Mouse (Mus musculus): ENCODE results near the gene Cxcr1. TPM values are rescaled to one million over a fixed set of nuclear protein-coding genes. Genes with fewer than 3 reads are reported as not detected.
"Not testable (repeated sequence)": the region's sequence is repeated elsewhere in the genome, so short reads cannot be mapped to it uniquely, and the experiment has no call there.

The Cxcr1 gene
- polyA plus RNA-seq, 1 experiment from 2014 or later, result not detected

- Histone ChIP-seq H3K36me3 (no peaks in the 10 kb centered on the region), H3K27ac (replicated peaks) (no peak overlapping the region), H3K4me1 (replicated peaks) (no peaks in the 10 kb centered on the region), H3K4me3 (no peak overlapping the region), H3K27me3 (no peaks in the 10 kb centered on the region), H3K4me2 (no peak overlapping the region), H3K9me3 (no peaks in the 10 kb centered on the region), H3K9ac (no peak overlapping the region)
- ATAC-seq (ENCODE audit: low FRiP score, low read depth), result no peak
- WGBS, result 90% methylated on average over 7 of the region's 7 CpGs
Measured at GRCm38 (mm10) chr1:74190471-74190870, 4.0 kb downstream of the Cxcr1 start.

DNA sequence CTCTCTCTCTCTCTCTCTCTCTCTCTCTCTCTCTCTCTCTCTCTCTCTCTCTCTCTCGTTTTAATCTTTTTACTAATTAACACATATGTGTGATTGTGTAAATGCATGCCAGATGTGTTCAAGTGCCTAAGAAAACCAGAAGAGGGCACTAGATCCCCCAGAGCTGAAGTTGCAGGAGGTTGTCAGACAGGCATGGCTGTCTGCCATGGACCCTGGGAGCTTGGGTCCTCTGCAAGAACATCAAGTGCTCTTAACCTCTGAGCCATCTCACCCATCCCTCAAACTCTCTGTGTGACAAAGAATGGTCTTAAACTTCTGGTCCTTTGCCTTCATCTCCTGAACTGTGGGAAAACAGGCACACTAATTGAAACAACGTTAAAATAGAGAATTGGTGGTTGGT is 11.4 kb downstream of the Cxcr1 start:
- H3K9ac ChIP-seq, result no peak overlapping the region
- H3K27me3 ChIP-seq, result no peaks in the 10 kb centered on the region
- H3K4me3 ChIP-seq, result no peak overlapping the region
- WGBS, result 59% methylated on average over 2 of the region's 2 CpGs
- H3K4me1 ChIP-seq (replicated peaks), result no peaks in the 10 kb centered on the region
- no peak overlapping the region for H3K4me2 ChIP-seq
- ATAC-seq (ENCODE audit: low FRiP score, low read depth), result no peak
- no peaks in the 10 kb centered on the region for H3K36me3 ChIP-seq
- no peaks in the 10 kb centered on the region for H3K9me3 ChIP-seq
- no peak overlapping the region for H3K27ac ChIP-seq (replicated peaks)

DNA sequence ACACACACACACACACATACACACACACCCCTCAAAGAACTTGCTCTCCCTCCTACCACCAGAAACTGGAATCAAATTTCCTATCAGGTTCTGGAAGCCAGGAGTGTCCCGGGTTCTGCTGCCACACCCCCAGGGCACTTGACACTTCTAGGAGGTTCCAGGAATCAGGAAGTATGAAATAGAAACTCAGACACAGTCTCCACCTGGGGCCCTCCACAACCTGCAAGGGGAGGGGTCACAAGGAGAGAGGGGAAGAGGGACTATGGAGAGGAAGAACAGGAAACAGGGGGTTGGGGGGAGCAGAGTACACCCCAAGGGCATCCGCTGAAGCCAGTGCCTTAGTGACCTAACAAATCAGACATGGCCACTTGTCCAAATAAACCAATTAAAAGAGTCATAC is 13.0 kb downstream of the Cxcr1 start:
- WGBS, result 84% methylated on average over 2 of the region's 2 CpGs
- Histone ChIP-seq H3K36me3 (no peaks in the 10 kb centered on the region), H3K27ac (replicated peaks) (no peak overlapping the region)

DNA sequence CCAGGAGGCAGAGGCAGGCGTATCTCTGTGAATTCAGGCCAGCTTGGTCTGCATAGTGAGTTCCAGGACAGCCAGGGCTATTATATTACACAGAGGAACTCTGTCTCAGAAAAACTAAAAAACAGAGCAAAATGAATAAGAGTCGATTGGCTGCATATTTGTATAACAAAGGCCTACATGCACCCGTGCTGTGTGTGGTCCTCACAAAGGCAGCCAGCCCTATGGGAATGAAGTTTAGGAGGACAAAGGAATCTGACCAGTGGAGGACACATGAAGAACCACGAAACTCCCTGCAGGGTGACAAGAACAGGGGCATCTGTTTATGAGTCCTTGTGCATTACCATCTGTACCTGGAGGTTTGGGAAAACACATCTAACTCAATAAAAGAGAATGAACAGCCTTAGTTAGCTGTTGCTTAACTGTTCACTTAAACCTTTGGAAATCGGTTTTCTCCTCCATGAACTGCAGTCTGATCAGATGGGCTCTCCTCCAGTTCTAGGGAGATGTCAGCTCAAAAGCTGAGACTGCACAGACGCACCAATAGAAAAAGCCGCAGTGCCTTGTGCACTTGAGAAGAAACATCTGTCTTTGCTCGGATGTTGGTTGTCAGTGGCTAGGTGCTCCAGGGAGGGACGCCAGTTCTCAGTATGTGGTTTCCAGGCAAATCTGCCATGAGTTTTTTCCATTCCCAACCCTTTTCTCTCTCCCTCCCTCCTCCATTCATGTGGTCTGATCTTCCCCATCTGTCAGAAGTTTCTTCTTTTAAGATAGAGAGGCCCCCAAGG is 14.6 kb downstream of the Cxcr1 start:
- Histone ChIP-seq H3K36me3 (no peaks in the 10 kb centered on the region), H3K27ac (replicated peaks) (no peak overlapping the region), H3K9ac (no peak overlapping the region), H3K9me3 (no peaks in the 10 kb centered on the region), H3K4me3 (no peak overlapping the region), H3K4me1 (replicated peaks) (no peaks in the 10 kb centered on the region), H3K27me3 (no peaks in the 10 kb centered on the region), H3K4me2 (no peak overlapping the region)
- 54% methylated on average over 9 of the region's 9 CpGs for WGBS
- ATAC-seq (ENCODE audit: low FRiP score, low read depth), result no peak

More for the DNA sequence above, 13.0 kb downstream of the Cxcr1 start:
- Histone ChIP-seq H3K27me3 (no peaks in the 10 kb centered on the region), H3K4me1 (replicated peaks) (no peaks in the 10 kb centered on the region), H3K4me3 (no peak overlapping the region), H3K4me2 (no peak overlapping the region), H3K9me3 (no peaks in the 10 kb centered on the region), H3K9ac (no peak overlapping the region)
- no peak for ATAC-seq (ENCODE audit: low FRiP score, low read depth)

DNA sequence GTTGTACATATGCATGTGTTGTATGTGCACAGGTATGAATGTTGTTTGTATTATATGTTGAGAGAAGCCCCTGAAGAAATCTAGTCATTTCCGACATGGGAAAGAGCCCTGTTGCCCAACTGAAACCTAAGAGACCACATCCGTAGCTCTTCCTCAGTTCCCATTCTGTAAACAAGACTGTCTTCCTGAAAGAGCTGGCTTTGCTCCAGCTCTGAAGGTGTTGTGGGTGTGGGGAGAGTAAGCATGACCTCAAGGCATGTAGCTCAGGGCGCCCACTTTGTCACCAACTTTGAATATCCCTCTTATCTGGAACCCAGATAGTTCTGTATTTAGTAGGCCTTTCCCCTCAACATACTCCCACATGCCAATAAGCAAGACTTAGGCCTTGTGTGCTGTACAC is 15.8 kb downstream of the Cxcr1 start:
- Histone ChIP-seq H3K4me3 (no peak overlapping the region), H3K9me3 (no peaks in the 10 kb centered on the region), H3K36me3 (no peaks in the 10 kb centered on the region), H3K27ac (replicated peaks) (no peak overlapping the region), H3K9ac (no peak overlapping the region), H3K4me1 (replicated peaks) (no peaks in the 10 kb centered on the region), H3K27me3 (no peaks in the 10 kb centered on the region), H3K4me2 (no peak overlapping the region)
- WGBS, result 91% methylated on average over 3 of the region's 3 CpGs
- no peak for ATAC-seq (ENCODE audit: low FRiP score, low read depth)

DNA sequence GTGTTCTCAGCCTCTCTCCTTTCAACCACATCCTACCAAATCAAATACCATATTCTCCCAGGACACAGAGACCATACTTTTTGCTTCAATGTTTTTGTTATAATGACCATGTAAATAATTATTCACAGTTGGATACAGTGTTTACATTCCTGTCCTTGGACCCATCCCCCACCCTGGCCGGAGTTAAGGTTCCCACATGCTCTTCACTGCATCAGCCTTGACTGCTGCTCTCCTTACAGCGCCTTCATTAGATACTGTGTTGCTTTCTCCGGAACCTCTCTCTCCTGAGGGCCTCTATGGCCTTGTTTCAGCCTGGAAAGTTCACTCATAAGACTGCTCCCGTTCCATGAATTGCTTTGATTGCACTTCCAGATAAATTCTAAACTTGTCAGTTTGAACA is 18.7 kb downstream of the Cxcr1 start:
- H3K27ac ChIP-seq (replicated peaks), result no peak overlapping the region
- WGBS, result 84% methylated on average over 4 of the region's 4 CpGs
- no peak overlapping the region for H3K9ac ChIP-seq
- no peaks in the 10 kb centered on the region for H3K27me3 ChIP-seq
- H3K9me3 ChIP-seq, result no peaks in the 10 kb centered on the region
- no peaks in the 10 kb centered on the region for H3K36me3 ChIP-seq
- ATAC-seq (ENCODE audit: low FRiP score, low read depth), result no peak
- H3K4me1 ChIP-seq (replicated peaks), result no peaks in the 10 kb centered on the region
- no peak overlapping the region for H3K4me3 ChIP-seq
- H3K4me2 ChIP-seq, result no peak overlapping the region

DNA sequence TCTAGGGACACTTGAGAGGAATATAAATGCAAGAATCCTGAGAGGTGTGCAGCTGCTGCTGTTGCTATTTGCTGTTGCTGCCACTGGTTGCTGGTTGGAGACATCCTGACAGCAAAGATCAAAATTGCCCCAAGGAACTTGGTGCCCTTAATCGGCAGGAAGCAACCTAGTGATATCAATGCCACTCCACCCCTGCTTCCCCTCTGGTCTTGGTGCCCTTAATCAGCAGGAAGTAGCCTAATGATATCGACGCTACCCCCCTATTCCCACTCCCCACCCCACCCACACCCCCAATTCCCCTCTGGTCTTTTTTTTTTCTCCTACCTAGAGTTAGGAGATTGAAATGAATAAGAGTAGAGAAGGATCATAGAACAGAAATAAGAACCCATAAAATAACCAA is 21.7 kb downstream of the Cxcr1 start:
- no peaks in the 10 kb centered on the region for H3K4me1 ChIP-seq (replicated peaks)
- no peak for ATAC-seq (ENCODE audit: low FRiP score, low read depth)
- H3K4me2 ChIP-seq, result no peak overlapping the region
- H3K4me3 ChIP-seq, result no peak overlapping the region
- no peaks in the 10 kb centered on the region for H3K27me3 ChIP-seq
- 86% methylated on average over 3 of the region's 3 CpGs for WGBS
- H3K9ac ChIP-seq, result no peak overlapping the region
- no peaks in the 10 kb centered on the region for H3K36me3 ChIP-seq
- H3K27ac ChIP-seq (replicated peaks), result no peak overlapping the region
- no peaks in the 10 kb centered on the region for H3K9me3 ChIP-seq

GRCm38 (mm10) chr1:74169721-74170120 is 24.7 kb downstream of the Cxcr1 start:
- Histone ChIP-seq H3K9me3 (no peaks in the 10 kb centered on the region), H3K4me2 (no peak overlapping the region), H3K4me1 (replicated peaks) (no peaks in the 10 kb centered on the region), H3K9ac (no peak overlapping the region), H3K27ac (replicated peaks) (no peak overlapping the region), H3K36me3 (no peaks in the 10 kb centered on the region), H3K27me3 (no peaks in the 10 kb centered on the region), H3K4me3 (no peak overlapping the region)
- ATAC-seq (ENCODE audit: low FRiP score, low read depth), result no peak
- WGBS, result 82% methylated on average over 3 of the region's 3 CpGs

GRCm38 (mm10) chr1:74167136-74167535 is 27.3 kb downstream of the Cxcr1 start:
- H3K27me3 ChIP-seq, result no peaks in the 10 kb centered on the region

GRCm38 (mm10) chr1:74160036-74160435 is 34.4 kb downstream of the Cxcr1 start:
- Histone ChIP-seq H3K27me3 (no peaks in the 10 kb centered on the region), H3K4me3 (no peak overlapping the region), H3K4me2 (no peak overlapping the region), H3K27ac (replicated peaks) (no peak overlapping the region), H3K36me3 (no peaks in the 10 kb centered on the region), H3K9me3 (no peaks in the 10 kb centered on the region), H3K9ac (no peak overlapping the region), H3K4me1 (replicated peaks) (no peaks in the 10 kb centered on the region)
- 71% methylated on average over 2 of the region's 2 CpGs for WGBS
- no peak for ATAC-seq (ENCODE audit: low FRiP score, low read depth)

More at GRCm38 (mm10) chr1:74167136-74167535, 27.3 kb downstream of the Cxcr1 start:
- H3K9me3 ChIP-seq, result no peaks in the 10 kb centered on the region
- H3K4me1 ChIP-seq (replicated peaks), result no peaks in the 10 kb centered on the region
- 87% methylated on average over 5 of the region's 5 CpGs for WGBS
- H3K4me3 ChIP-seq, result no peak overlapping the region
- H3K36me3 ChIP-seq, result no peaks in the 10 kb centered on the region
- no peak overlapping the region for H3K27ac ChIP-seq (replicated peaks)
- H3K4me2 ChIP-seq, result no peak overlapping the region
- ATAC-seq (ENCODE audit: low FRiP score, low read depth), result no peak
- H3K9ac ChIP-seq, result no peak overlapping the region

DNA sequence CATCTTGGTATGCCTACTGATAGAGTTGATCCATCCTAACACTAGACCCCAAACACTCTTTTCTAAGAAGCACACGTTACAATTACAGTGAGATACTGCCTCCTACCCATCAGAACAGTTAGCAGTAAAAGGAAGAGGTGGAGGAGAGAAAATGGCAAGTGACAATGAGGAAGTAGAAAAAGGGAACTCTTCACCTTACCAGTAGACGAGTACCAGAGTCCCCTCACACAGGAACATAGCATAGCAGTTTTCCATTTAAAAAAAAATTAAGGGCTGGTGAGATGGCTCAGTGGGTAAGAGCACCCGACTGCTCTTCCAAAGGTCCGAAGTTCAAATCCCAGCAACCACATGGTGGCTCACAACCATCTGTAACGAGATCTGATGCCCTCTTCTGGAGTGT is 34.8 kb downstream of the Cxcr1 start:
- not testable (repeated sequence) for H3K4me3 ChIP-seq; H3K27me3 ChIP-seq; H3K27ac ChIP-seq (replicated peaks); H3K4me2 ChIP-seq; ATAC-seq (ENCODE audit: low FRiP score, low read depth); H3K9ac ChIP-seq; H3K9me3 ChIP-seq; H3K4me1 ChIP-seq (replicated peaks); H3K36me3 ChIP-seq
- 87% methylated on average over 5 of the region's 5 CpGs for WGBS

DNA sequence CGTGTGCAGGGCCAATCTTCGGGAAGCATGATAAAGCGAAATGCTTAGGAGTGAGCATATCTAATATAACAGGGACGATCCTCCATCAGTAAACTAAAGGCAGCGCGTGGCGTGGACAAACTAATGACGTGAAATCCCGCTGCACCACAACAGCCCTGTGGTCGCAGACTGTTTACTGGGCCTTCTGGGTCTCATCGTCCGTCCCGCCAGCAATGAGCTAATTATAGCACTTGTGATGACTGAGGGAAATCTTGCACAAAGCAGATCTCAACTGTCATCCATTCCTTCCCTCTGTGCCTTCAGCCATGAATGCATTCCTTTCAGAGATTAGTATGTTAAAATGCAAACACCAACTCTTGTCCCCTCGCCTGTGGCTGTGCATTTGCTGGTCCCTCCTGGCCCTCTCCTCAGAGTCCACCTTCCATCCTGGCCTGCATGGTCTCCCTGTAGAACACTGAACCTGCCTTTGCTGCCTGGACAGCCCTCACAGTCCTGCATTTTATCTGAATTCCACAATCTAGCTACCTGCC is 38.0 kb downstream of the Cxcr1 start:
- Histone ChIP-seq H3K9me3 (no peaks in the 10 kb centered on the region), H3K4me3 (no peak overlapping the region), H3K27me3 (no peaks in the 10 kb centered on the region), H3K4me1 (replicated peaks) (no peaks in the 10 kb centered on the region), H3K4me2 (no peak overlapping the region), H3K27ac (replicated peaks) (no peak overlapping the region), H3K36me3 (no peaks in the 10 kb centered on the region), H3K9ac (no peak overlapping the region)
- WGBS, result 78% methylated on average over 14 of the region's 14 CpGs
- no peak for ATAC-seq (ENCODE audit: low FRiP score, low read depth)

Measured in hindbrain, embryonic 15.5 days (tissue).